Comparison of ENCODE assay signal across 19 mouse cellular contexts in genomic region chr16:45297806-45298205, GRCm38 (mm10).
DNase-seq lines count a peak whose midpoint lies in the region; ATAC-seq and TF ChIP-seq lines count a peak whose summit lies in the region.
"Had no signal": no experiment of that assay in that cellular context is flagged by ENCODE, and none has a peak within 500 bp of the region (broad histone marks: within the 10 kb centered on the region; RNA-seq: fewer than 3 reads in every experiment).

No protein-coding gene starts in this region.

- H3K27me3 ChIP-seq in embryonic facial prominence, embryonic 14.5 days (replicated peaks; ENCODE audit: control insufficient read depth, insufficient read depth, low read length), result no peaks in the 10 kb centered on the region
- H3K27me3 ChIP-seq in embryonic facial prominence, embryonic 10.5 days (replicated peaks; ENCODE audit: low read depth, poor library complexity, severe bottlenecking), result no peaks in the 10 kb centered on the region
- H3K27me3 ChIP-seq in CH12.LX (replicated peaks), result no peaks in the 10 kb centered on the region
- H3K27me3 ChIP-seq in splenic B cell, adult 2 months (ENCODE audit: control insufficient read depth, insufficient read depth, low read length, poor library complexity, severe bottlenecking), result no peaks in the 10 kb centered on the region
- H3K27me3 ChIP-seq in forebrain, embryonic 14.5 days (replicated peaks; ENCODE audit: control insufficient read depth, insufficient read depth, low read length), result no peaks in the 10 kb centered on the region
- H3K27me3 ChIP-seq: embryonic facial prominence, embryonic 13.5 days; forebrain, embryonic 13.5 days had no signal

- 75% methylated on average over 3 of the region's 3 CpGs for WGBS in embryonic facial prominence, embryonic 14.5 days
- WGBS in embryonic facial prominence, embryonic 10.5 days, result 84% methylated on average over 3 of the region's 3 CpGs
- 78% methylated on average over 3 of the region's 3 CpGs for WGBS in forebrain, embryonic 14.5 days

- TF ChIP-seq CTCF in CH12.LX (conservative IDR thresholded peaks at IDR 0.05 in 1 of 2, IDR thresholded peaks at IDR 0.05 in 1 of 2; ENCODE audit: low read depth in 2 of 2, low read length in 2 of 2), result no peak
- TF ChIP-seq CTCF in left cerebral cortex, adult 2 months (IDR thresholded peaks at IDR 0.05), result no peak

- H3K9me3 ChIP-seq in embryonic facial prominence, embryonic 14.5 days (ENCODE audit: control insufficient read depth, low read length), result no peaks in the 10 kb centered on the region
- H3K9me3 ChIP-seq in embryonic facial prominence, embryonic 10.5 days, result no peaks in the 10 kb centered on the region
- H3K9me3 ChIP-seq in CH12.LX (replicated peaks; ENCODE audit: low read length), result no peaks in the 10 kb centered on the region
- H3K9me3 ChIP-seq in forebrain, embryonic 14.5 days (replicated peaks; ENCODE audit: control insufficient read depth, low read length), result no peaks in the 10 kb centered on the region
- H3K9me3 ChIP-seq: embryonic facial prominence, embryonic 13.5 days; forebrain, embryonic 13.5 days had no signal

- no peaks in the 10 kb centered on the region for H3K4me1 ChIP-seq in embryonic facial prominence, embryonic 14.5 days (ENCODE audit: control insufficient read depth, insufficient read depth, low read length)
- no peaks in the 10 kb centered on the region for H3K4me1 ChIP-seq in embryonic facial prominence, embryonic 10.5 days
- peaks cover 0 to 7% of the 10 kb centered on the region in 2 experiments; a peak in 1 of 4 replicates for H3K4me1 ChIP-seq in CH12.LX (ENCODE audit: control insufficient read depth in 1 of 2, insufficient read depth in 2 of 2)
- H3K4me1 ChIP-seq in forebrain, embryonic 14.5 days (ENCODE audit: control insufficient read depth, insufficient read depth, low read length), result no peaks in the 10 kb centered on the region
- H3K4me1 ChIP-seq: embryonic facial prominence, embryonic 13.5 days; forebrain, embryonic 13.5 days had no signal

- intact Hi-C loops in left cerebral cortex, adult 2 months (cut with DNase I), result no loop called here

- H3K79me2 ChIP-seq in CH12.LX (replicated peaks; ENCODE audit: control insufficient read depth, extremely low read depth, insufficient read depth, poor library complexity, severe bottlenecking), result no peaks in the 10 kb centered on the region

- H3K4me2 ChIP-seq in embryonic facial prominence, embryonic 14.5 days (ENCODE audit: low read depth, low read length), result no peak overlapping the region
- H3K4me2 ChIP-seq in CH12.LX (ENCODE audit: insufficient read depth, low read depth, poor library complexity, severe bottlenecking), result no peak overlapping the region
- no peak overlapping the region for H3K4me2 ChIP-seq in forebrain, embryonic 14.5 days (ENCODE audit: low read length)
- H3K4me2 ChIP-seq: embryonic facial prominence, embryonic 13.5 days; forebrain, embryonic 13.5 days had no signal

- peak; percentile 13 for DNase-seq in embryonic facial prominence, embryonic 14.5 days (ENCODE audit: low spot score)
- no peak for DNase-seq in embryonic facial prominence, embryonic 10.5 days (ENCODE audit: low spot score)
- DNase-seq in A20 (ENCODE audit: low read depth, low spot score), result peak; percentile 13
- no peak for DNase-seq in CH12.LX (ENCODE audit: extremely low read depth)
- peak; percentile 7 for DNase-seq in splenic B cell, adult 2 months (ENCODE audit: low read depth, low spot score)
- no peak for DNase-seq in left cerebral cortex, adult 2 months (ENCODE audit: extremely low spot score in 1 of 2, low spot score in 2 of 2)
- DNase-seq in forebrain, embryonic 14.5 days (ENCODE audit: low spot score), result no peak
- DNase-seq: adrenal gland, adult 2 months; adrenal gland, postnatal 10 days; adrenal gland, postnatal 25 days; cerebellum, adult 11 months; cerebellum, adult 18-20 months; cerebellum, adult 8-10 months; cerebellum, postnatal 10 days; cerebellum, postnatal 25 days had no signal

- no peak for TF ChIP-seq POLR2A in CH12.LX (IDR thresholded peaks at IDR 0.05; ENCODE audit: low read depth, low read length)

- TF ChIP-seq RAD21 in CH12.LX (IDR thresholded peaks at IDR 0.05; ENCODE audit: low read depth, low read length), result no peak

- no peak overlapping the region for H3K4me3 ChIP-seq in embryonic facial prominence, embryonic 14.5 days (ENCODE audit: low read depth, low read length)
- no peak overlapping the region for H3K4me3 ChIP-seq in embryonic facial prominence, embryonic 10.5 days
- no peak overlapping the region for H3K4me3 ChIP-seq in CH12.LX (replicated peaks in 1 of 3; ENCODE audit: low read depth in 2 of 3, low read length in 2 of 3, poor library complexity in 1 of 3)
- no peak overlapping the region for H3K4me3 ChIP-seq in left cerebral cortex, adult 2 months
- no peak overlapping the region for H3K4me3 ChIP-seq in forebrain, embryonic 14.5 days (ENCODE audit: low read depth, low read length)
- H3K4me3 ChIP-seq: embryonic facial prominence, embryonic 13.5 days; forebrain, embryonic 13.5 days had no signal

- H3K9ac ChIP-seq in embryonic facial prominence, embryonic 14.5 days (ENCODE audit: low read depth, low read length), result no peak overlapping the region
- no peak overlapping the region for H3K9ac ChIP-seq in CH12.LX (ENCODE audit: insufficient read depth, low read depth)
- no peak overlapping the region for H3K9ac ChIP-seq in forebrain, embryonic 14.5 days (ENCODE audit: low read length)
- H3K9ac ChIP-seq: embryonic facial prominence, embryonic 13.5 days; forebrain, embryonic 13.5 days had no signal

- no peak overlapping the region for H3K27ac ChIP-seq in embryonic facial prominence, embryonic 14.5 days (replicated peaks; ENCODE audit: low read depth, low read length)
- no peak overlapping the region for H3K27ac ChIP-seq in embryonic facial prominence, embryonic 10.5 days (replicated peaks)
- no peak overlapping the region for H3K27ac ChIP-seq in CH12.LX (ENCODE audit: insufficient read depth, low read depth)
- H3K27ac ChIP-seq in left cerebral cortex, adult 2 months, result no peak overlapping the region
- H3K27ac ChIP-seq in forebrain, embryonic 14.5 days (ENCODE audit: low read depth, low read length), result no peak overlapping the region
- H3K27ac ChIP-seq: embryonic facial prominence, embryonic 13.5 days; forebrain, embryonic 13.5 days had no signal

- in situ Hi-C loops in CH12.LX (cut with MboI; ENCODE audit: low pct_ligation_motif_present, low pct_unique_long_range_greater_than_20kb, low sequenced_read_pairs), result no loop called here

- dilution Hi-C loops in CH12.LX (cut with MboI; ENCODE audit: extremely low pct_ligation_motif_present, extremely low pct_unique_long_range_greater_than_20kb, low sequenced_read_pairs), result no loop called here

- H3K36me3 ChIP-seq in embryonic facial prominence, embryonic 14.5 days (ENCODE audit: control insufficient read depth, insufficient read depth, low read length), result no peaks in the 10 kb centered on the region
- no peaks in the 10 kb centered on the region for H3K36me3 ChIP-seq in embryonic facial prominence, embryonic 10.5 days (replicated peaks)
- H3K36me3 ChIP-seq in CH12.LX (replicated peaks in 1 of 2; ENCODE audit: control insufficient read depth in 1 of 2, insufficient read depth in 1 of 2, low read length in 1 of 2), result no peaks in the 10 kb centered on the region
- H3K36me3 ChIP-seq in splenic B cell, adult 2 months (ENCODE audit: control insufficient read depth, insufficient read depth, low read length, poor library complexity, severe bottlenecking), result no peaks in the 10 kb centered on the region
- no peaks in the 10 kb centered on the region for H3K36me3 ChIP-seq in forebrain, embryonic 14.5 days (ENCODE audit: control insufficient read depth, insufficient read depth, low read length)
- H3K36me3 ChIP-seq: embryonic facial prominence, embryonic 13.5 days had no signal

- TF ChIP-seq EP300 in CH12.LX (IDR thresholded peaks at IDR 0.05; ENCODE audit: low read length), result peak; percentile 82

- ATAC-seq in embryonic facial prominence, embryonic 14.5 days (ENCODE audit: low read depth), result no peak
- ATAC-seq in forebrain, embryonic 14.5 days, result no peak
- ATAC-seq: CD4-positive, CD25-positive, alpha-beta regulatory T cell, adult 4 months; forebrain, embryonic 13.5 days; forebrain, embryonic 16.5 days had no signal

TF ChIP-seq in CH12.LX, 34 proteins besides CTCF, POLR2A, EP300 and RAD21 (continues in another document):
- no peak for TF ChIP-seq SIN3A (IDR thresholded peaks at IDR 0.05; ENCODE audit: low read length)
- 0 out of 2 replicates have a peak, but pooled peaks have one; percentile 14 for TF ChIP-seq MAFK (IDR thresholded peaks at IDR 0.05; ENCODE audit: insufficient replicate concordance, low read length)
- TF ChIP-seq USF1 (IDR thresholded peaks at IDR 0.05; ENCODE audit: low read depth, low read length), result no peak
- TF ChIP-seq USF2 (conservative IDR thresholded peaks at IDR 0.05; ENCODE audit: low read depth, low read length), result no peak
- peak; percentile 63; the same call in 1 of the 2 replicates for TF ChIP-seq JUN (IDR thresholded peaks at IDR 0.05; ENCODE audit: insufficient read depth, low read depth, low read length)
- no peak for TF ChIP-seq UBTF (IDR thresholded peaks at IDR 0.05; ENCODE audit: low read depth, low read length)
- TF ChIP-seq POLR2AphosphoS2 (IDR thresholded peaks at IDR 0.05; ENCODE audit: low read depth, low read length), result no peak
- TF ChIP-seq MXI1 (IDR thresholded peaks at IDR 0.05; ENCODE audit: low read depth, low read length), result no peak
- no peak for TF ChIP-seq MYC (IDR thresholded peaks at IDR 0.05; ENCODE audit: low read depth, low read length)
- 0 out of 2 replicates have a peak, but pooled peaks have one; percentile 21 for TF ChIP-seq ELF1 (IDR thresholded peaks at IDR 0.05; ENCODE audit: low read depth, low read length)
- no peak for TF ChIP-seq SMC3 (IDR thresholded peaks at IDR 0.05; ENCODE audit: low read depth, low read length)
- no peak for TF ChIP-seq ZKSCAN1 (IDR thresholded peaks at IDR 0.05; ENCODE audit: borderline replicate concordance, low read depth, low read length)
- no peak for TF ChIP-seq PAX5 (IDR thresholded peaks at IDR 0.05; ENCODE audit: low read length)
- peak; percentile 34; the same call in 1 of the 2 replicates for TF ChIP-seq JUND (conservative IDR thresholded peaks at IDR 0.05; ENCODE audit: low read depth, low read length)
- no peak for TF ChIP-seq CHD1 (IDR thresholded peaks at IDR 0.05; ENCODE audit: low read depth, low read length)
- TF ChIP-seq KAT2A (IDR thresholded peaks at IDR 0.05; ENCODE audit: insufficient replicate concordance, low read length), result no peak
- TF ChIP-seq IRF4 (IDR thresholded peaks at IDR 0.05; ENCODE audit: low read depth, low read length), result peak; percentile 60; the same call in 1 of the 2 replicates
- TF ChIP-seq NELFE (IDR thresholded peaks at IDR 0.05; ENCODE audit: low read depth, low read length), result no peak
- TF ChIP-seq BHLHE40 (IDR thresholded peaks at IDR 0.05; ENCODE audit: low read depth, low read length), result no peak
- TF ChIP-seq CHD2 (IDR thresholded peaks at IDR 0.05; ENCODE audit: low read length), result 0 out of 2 replicates have a peak, but pooled peaks have one; percentile 26
- TF ChIP-seq RCOR1 (conservative IDR thresholded peaks at IDR 0.05; ENCODE audit: low read depth, low read length), result no peak
- no peak for TF ChIP-seq TCF12 (IDR thresholded peaks at IDR 0.05; ENCODE audit: low read depth, low read length)

Comparison
In these comparisons a context has a peak if more than half of its experiments do, and no peak if none do; other contexts are left out.
1. DNase-seq: peak in embryonic facial prominence, embryonic 14.5 days (single experiment), A20 (single experiment) and splenic B cell, adult 2 months (single experiment); none in embryonic facial prominence, embryonic 10.5 days (single experiment), CH12.LX (single experiment), left cerebral cortex, adult 2 months (0 of 2) and forebrain, embryonic 14.5 days (single experiment).